Mouse (Mus musculus) intestine, postnatal 0 days (tissue): ENCODE data around the gene Celsr1. TPM values are rescaled to one million over a fixed set of nuclear protein-coding genes. Genes with fewer than 3 reads are reported as not detected.

Source experiments
- ATAC-seq: fragments of 200-750 bp; cut with Nextera tagmentation; 2 replicates; pipeline ENCODE4 v1.8.0; 2017; ENCODE audit warnings: mild to moderate bottlenecking, moderate TSS enrichment, moderate library complexity
- H3K27ac ChIP-seq: fragments of 300-500 bp; sonication (generic); 2 replicates; pipeline ENCODE4 v1.5.1; 2014; ENCODE audit warnings: mild to moderate bottlenecking, low read depth, low read length, moderate library complexity
- H3K27me3 ChIP-seq: fragments of 300-500 bp; sonication (generic); replicated peaks from 2 replicates; pipeline ENCODE4 v1.6.1; 2014; ENCODE audit warnings: low read length, mixed read lengths; ENCODE audit not compliant: control insufficient read depth, insufficient read depth
- H3K36me3 ChIP-seq: fragments of 300-500 bp; sonication (generic); 2 replicates; pipeline ENCODE4 v1.6.1; 2014; ENCODE audit warnings: mild to moderate bottlenecking, moderate library complexity; ENCODE audit not compliant: control insufficient read depth, insufficient read depth
- H3K4me1 ChIP-seq: fragments of 300-500 bp; sonication (generic); replicated peaks from 2 replicates; pipeline ENCODE4 v1.6.1; 2014; ENCODE audit warnings: antibody characterized with exemption, low read length, mixed read lengths; ENCODE audit not compliant: control insufficient read depth, insufficient read depth
- H3K4me2 ChIP-seq: fragments of 300-500 bp; sonication (generic); replicated peaks from 2 replicates; pipeline ENCODE4 v1.6.1; 2014; ENCODE audit warnings: low read depth, mild to moderate bottlenecking, moderate library complexity
- H3K4me3 ChIP-seq: fragments of 300-500 bp; sonication (generic); 2 replicates; pipeline ENCODE4 v1.5.1; 2014; ENCODE audit warnings: low read depth, low read length
- H3K9ac ChIP-seq: fragments of 300-500 bp; sonication (generic); 2 replicates; pipeline ENCODE4 v1.6.1; 2014; ENCODE audit warnings: mild to moderate bottlenecking, low read depth, low read length
- H3K9me3 ChIP-seq: fragments of 300-500 bp; sonication (generic); 2 replicates; pipeline ENCODE4 v1.6.1; 2016; ENCODE audit warnings: mixed run types; ENCODE audit not compliant: control insufficient read depth
- CTCF ChIP-seq: sonication (generic); IDR thresholded peaks from 2 replicates; pipeline ENCODE4 v1.5.1; 2016; ENCODE audit warnings: low read depth, mild to moderate bottlenecking, control low read depth, antibody characterized with exemption, moderate library complexity
- WGBS: fragments of 180-500 bp; shearing (Covaris S2); extraction: QIAGEN DNeasy Blood & Tissue Kit; methylation state at CpG from one replicate; pipeline ENCODE4 v1.1.7; 2014; 5-methylcytosine and 5-hydroxymethylcytosine counted together
- polyA plus RNA-seq: library from polyadenylated mRNA; unstranded; fragments of >200 nt; fragmentation: Nextera tagmentation; extraction: Ambion mirVana; gene quantifications from 2 replicates; pipeline ENCODE4 v1.2.1, GENCODE M21; 2015

Celsr1 gene
- polyA plus RNA-seq, 1 experiment from 2014 or later: 0.39 TPM

DNA sequence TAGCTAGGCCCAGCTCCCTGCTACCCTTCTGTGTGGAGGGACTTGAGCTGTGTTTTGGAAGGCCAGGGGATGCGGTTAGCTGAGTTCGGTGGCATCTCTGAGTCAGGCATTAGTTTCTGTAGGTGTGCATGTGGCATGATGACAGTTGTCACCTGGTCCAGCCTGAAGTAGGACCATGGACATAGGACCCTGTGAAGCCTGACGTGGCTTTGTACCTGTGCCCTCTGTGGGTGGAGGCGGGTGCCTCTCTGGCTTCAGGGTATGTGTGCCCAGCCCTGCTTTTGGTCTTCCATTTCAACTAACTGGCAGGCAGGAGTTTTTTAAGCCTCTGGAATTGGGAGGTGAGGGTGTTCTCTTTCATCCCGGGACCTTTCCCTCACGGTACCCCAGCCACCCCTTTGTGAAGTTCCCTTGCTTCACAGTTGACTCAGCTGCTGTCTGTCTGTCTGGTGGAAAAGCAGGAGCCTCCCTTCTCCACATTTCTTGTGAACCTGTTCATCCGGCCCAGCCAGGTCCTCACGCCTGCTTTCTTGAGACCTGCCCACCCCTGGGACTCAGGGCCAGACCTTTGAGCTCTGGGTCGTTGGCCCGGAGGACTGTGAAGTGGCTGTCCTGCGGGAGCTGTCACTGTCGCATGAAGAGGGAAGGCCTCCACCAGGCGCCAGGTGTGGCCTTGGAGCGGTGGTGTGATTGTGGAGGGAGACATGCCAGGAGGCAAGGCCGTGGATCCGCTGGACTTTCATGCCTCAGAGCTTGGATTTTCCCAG lies 40.8 kb upstream of the Celsr1 start:
- Histone ChIP-seq H3K36me3 (no peaks in the 10 kb centered on the region), H3K27ac (peak overlapping the region; percentile 66), H3K4me1 (peaks cover 7% of the 10 kb centered on the region; the same call in 1 of the 2 replicates), H3K9me3 (no peaks in the 10 kb centered on the region), H3K9ac (no peak overlapping the region), H3K4me3 (no peak overlapping the region), H3K4me2 (peak overlapping the region; percentile 45), H3K27me3 (no peaks in the 10 kb centered on the region)
- no peak for TF ChIP-seq CTCF
- ATAC-seq: peak; percentile 90
- 47% methylated on average over 16 of the region's 16 CpGs for WGBS

DNA sequence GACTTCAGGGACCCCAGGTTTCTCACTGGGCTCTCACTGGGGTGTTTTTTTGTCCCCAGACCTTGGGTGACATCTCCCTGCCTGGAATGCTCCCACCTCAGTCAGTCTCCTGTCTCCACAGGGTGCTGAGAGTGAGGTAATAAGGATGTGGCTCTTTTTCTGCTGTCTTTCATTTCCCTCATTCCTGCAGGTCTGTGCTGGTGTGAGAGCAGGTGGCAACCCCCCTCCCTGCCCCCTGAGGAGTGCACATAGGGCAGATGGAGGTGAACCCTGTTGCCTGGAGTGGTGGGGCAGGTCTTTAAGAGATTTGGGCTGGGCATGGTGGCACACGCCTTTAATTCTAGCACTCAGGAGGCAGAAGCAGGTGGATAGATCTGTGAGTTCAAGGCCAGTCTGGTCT lies 37.6 kb upstream of the Celsr1 start:
- TF ChIP-seq CTCF: no peak
- Histone ChIP-seq H3K4me3 (no peak overlapping the region), H3K27ac (no peak overlapping the region), H3K9ac (no peak overlapping the region), H3K4me1 (0 out of 2 replicates have a peak, but pooled peaks cover 7% of the 10 kb centered on the region), H3K27me3 (no peaks in the 10 kb centered on the region), H3K9me3 (no peaks in the 10 kb centered on the region), H3K36me3 (no peaks in the 10 kb centered on the region), H3K4me2 (no peak overlapping the region)
- 73% methylated on average over 1 of the region's 1 CpGs for WGBS
- no peak for ATAC-seq

DNA sequence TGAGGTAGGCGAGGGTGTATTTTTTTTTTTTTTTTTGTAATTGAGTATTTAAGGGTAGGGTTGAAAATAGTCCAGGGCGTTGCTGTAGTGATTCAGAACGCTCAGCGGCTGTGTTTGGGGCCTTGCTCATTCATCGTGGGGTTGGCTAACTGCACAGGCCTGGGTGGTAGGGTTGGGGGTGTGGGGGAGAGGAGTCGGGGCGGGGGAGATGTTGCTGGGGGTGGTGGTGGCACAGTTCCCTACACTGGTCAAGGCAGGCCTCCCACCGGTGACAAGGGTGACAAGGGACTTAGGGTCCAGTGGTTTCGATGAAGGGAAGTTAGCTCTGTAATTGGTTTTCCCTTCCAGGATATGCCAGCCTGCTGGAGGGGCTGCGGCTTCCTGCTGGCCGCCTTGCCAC lies 36.8 kb upstream of the Celsr1 start:
- Histone ChIP-seq H3K36me3 (no peaks in the 10 kb centered on the region; the same call in 1 of the 2 replicates), H3K27ac (no peak overlapping the region), H3K4me1 (0 out of 2 replicates have a peak, but pooled peaks cover 3% of the 10 kb centered on the region), H3K4me3 (no peak overlapping the region), H3K4me2 (no peak overlapping the region), H3K9ac (no peak overlapping the region), H3K9me3 (no peaks in the 10 kb centered on the region), H3K27me3 (no peaks in the 10 kb centered on the region)
- 74% methylated on average over 11 of the region's 11 CpGs for whole genome bisulfite sequencing
- ATAC-seq: no peak
- TF ChIP-seq CTCF: no peak

DNA sequence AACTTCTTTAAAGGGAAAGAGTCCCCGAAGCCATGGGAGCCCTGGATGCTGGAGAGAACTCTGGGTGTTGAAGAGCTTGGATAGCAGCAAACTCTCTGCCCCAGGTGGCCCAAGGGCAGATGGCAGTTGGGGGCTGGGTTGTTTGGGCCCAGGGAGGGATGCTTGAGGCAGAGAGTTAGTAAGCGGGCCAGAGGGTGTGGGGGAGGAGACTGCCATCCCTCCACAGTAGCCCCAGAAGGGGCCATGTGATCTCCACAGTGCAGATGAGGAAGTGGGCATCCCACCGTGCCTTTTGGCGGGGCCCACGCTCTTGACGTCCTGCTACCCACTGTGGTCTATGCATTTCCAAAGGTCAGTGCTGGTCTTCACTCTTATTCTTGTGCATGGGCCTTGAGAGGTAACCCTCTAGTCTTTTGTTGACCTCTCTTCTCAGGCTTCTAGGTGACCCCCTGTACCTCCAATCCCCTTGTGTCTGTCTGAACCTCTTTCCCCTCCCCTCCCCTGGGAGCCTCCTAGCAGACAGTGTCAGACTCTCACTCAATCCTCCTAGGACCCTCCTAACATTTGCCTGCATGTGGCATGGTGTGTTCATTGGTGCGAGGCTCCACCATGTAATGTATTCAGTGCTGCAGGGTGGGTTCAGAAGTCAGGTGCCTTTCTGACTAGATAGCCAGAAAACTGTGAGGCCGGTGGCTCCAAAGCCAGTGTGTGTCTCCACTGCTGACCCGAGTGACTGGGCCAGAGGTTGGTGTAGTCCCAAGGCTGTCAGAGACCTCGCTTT lies 35.6 kb upstream of the Celsr1 start:
- H3K4me3 ChIP-seq: no peak overlapping the region
- 84% methylated on average over 10 of the region's 10 CpGs for WGBS
- H3K4me1 ChIP-seq: peaks cover 3% of the 10 kb centered on the region; the same call in 1 of the 2 replicates
- H3K4me2 ChIP-seq: no peak overlapping the region
- H3K9ac ChIP-seq: no peak overlapping the region
- no peak overlapping the region for H3K27ac ChIP-seq
- no peak for TF ChIP-seq CTCF
- H3K36me3 ChIP-seq: no peaks in the 10 kb centered on the region; the same call in 1 of the 2 replicates
- ATAC-seq: no peak
- no peaks in the 10 kb centered on the region for H3K27me3 ChIP-seq
- no peaks in the 10 kb centered on the region for H3K9me3 ChIP-seq

DNA sequence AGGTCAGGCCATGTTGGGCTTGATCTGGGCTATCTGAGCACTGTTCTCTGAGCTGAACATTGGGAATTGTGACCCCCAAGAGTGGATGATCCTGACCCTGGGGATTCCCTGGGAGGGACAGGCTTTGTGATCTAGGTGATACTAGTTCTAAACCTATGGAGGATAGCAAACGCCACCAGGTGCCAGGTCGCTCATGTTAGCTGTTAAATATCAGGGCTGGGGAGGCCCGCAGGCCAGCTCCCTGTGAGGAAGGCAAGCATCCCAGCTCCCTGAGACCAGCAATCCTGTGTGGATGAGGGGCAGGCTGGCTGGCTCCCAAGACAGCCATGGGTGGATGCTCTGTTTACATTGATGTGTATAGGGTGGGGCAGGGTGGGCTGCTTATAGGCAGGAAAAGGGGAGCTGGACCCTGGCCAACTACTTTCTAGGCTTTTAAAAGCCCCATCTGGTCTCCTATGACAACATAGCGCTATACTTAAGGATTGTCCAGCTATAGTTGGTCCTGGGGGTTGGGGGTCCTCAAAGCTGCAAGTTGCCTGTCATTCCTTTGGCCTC lies 34.4 kb upstream of the Celsr1 start:
- no peak for ATAC-seq
- Histone ChIP-seq H3K27ac (no peak overlapping the region), H3K27me3 (no peaks in the 10 kb centered on the region), H3K4me2 (no peak overlapping the region; the same call in 1 of the 2 replicates), H3K4me1 (peaks cover 3% of the 10 kb centered on the region; the same call in 1 of the 2 replicates), H3K36me3 (no peaks in the 10 kb centered on the region; the same call in 1 of the 2 replicates), H3K9me3 (no peaks in the 10 kb centered on the region), H3K4me3 (no peak overlapping the region), H3K9ac (no peak overlapping the region)
- TF ChIP-seq CTCF: no peak
- WGBS: 59% methylated on average over 4 of the region's 4 CpGs

DNA sequence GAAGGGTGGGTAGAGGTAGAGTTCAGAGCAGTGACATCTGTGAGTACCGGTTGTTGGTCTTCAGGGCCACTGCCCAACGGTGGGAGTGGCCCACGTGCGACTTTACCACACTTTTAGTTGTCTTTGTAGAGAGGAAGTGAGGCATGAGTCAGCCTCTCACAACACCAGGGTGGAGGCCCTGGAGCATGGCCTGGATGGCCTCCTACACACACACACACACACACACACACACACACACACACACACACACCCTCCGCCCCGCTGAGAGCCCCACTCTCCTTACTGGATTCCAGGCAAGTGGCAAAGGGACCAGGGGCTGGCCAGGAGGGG lies 34.0 kb upstream of the Celsr1 start:
- ATAC-seq: peak; percentile 55
- TF ChIP-seq CTCF: no peak
- no peak overlapping the region for H3K9ac ChIP-seq
- 13% methylated on average over 4 of the region's 6 CpGs for WGBS
- no peaks in the 10 kb centered on the region for H3K9me3 ChIP-seq
- no peak overlapping the region for H3K27ac ChIP-seq
- no peaks in the 10 kb centered on the region; the same call in 1 of the 2 replicates for H3K36me3 ChIP-seq
- H3K4me2 ChIP-seq: no peak overlapping the region; the same call in 1 of the 2 replicates
- no peaks in the 10 kb centered on the region for H3K27me3 ChIP-seq
- peaks cover 3% of the 10 kb centered on the region; the same call in 1 of the 2 replicates for H3K4me1 ChIP-seq
- H3K4me3 ChIP-seq: no peak overlapping the region
